15 mouse cellular contexts compared by ENCODE assay signal in genomic region chr16:32641440-32642219, GRCm38 (mm10). TPM values are rescaled to one million over a fixed set of nuclear protein-coding genes. Genes with fewer than 3 reads are reported as not detected.
A peak's percentile ranks its signal among the peaks of the same experiment; 100 is the strongest.
DNase-seq lines count a peak whose midpoint lies in the region; ATAC-seq and TF ChIP-seq lines count a peak whose summit lies in the region.
"Had no signal": no experiment of that assay in that cellular context is flagged by ENCODE, and none has a peak within 500 bp of the region (broad histone marks: within the 10 kb centered on the region; RNA-seq: fewer than 3 reads in every experiment).

No protein-coding gene starts in this region.

- TF ChIP-seq POLR2A in ES-Bruce4 (IDR thresholded peaks at IDR 0.05; ENCODE audit: insufficient read depth, low read length): no peak
- no peak for TF ChIP-seq POLR2A in embryonic fibroblast, embryonic 13.5 days (IDR thresholded peaks at IDR 0.05; ENCODE audit: low read depth, low read length)

- no peak for DNase-seq in hindbrain, embryonic 10.5 days (ENCODE audit: low spot score)
- DNase-seq in limb, embryonic 11.5 days (ENCODE audit: low spot score): peak; percentile 21
- DNase-seq in limb, embryonic 10.5 days (ENCODE audit: low spot score): no peak
- no peak for DNase-seq in layer of hippocampus, postnatal 14 days (ENCODE audit: low spot score in 2 of 2)
- DNase-seq: adrenal gland, postnatal 36 days; liver, embryonic 13.5 days; thymus, adult 18-20 months had no signal

- no peak for TF ChIP-seq CTCF in ES-Bruce4 (IDR thresholded peaks at IDR 0.05; ENCODE audit: low read depth, low read length)
- no peak for TF ChIP-seq CTCF in embryonic fibroblast, embryonic 13.5 days (IDR thresholded peaks at IDR 0.05; ENCODE audit: borderline replicate concordance, insufficient read depth, low read length)

- no peaks in the 10 kb centered on the region for H3K36me3 ChIP-seq in hindbrain, embryonic 10.5 days
- H3K36me3 ChIP-seq in hindbrain, embryonic 12.5 days: no peaks in the 10 kb centered on the region
- no peaks in the 10 kb centered on the region for H3K36me3 ChIP-seq in limb, embryonic 11.5 days (ENCODE audit: control insufficient read depth, insufficient read depth, low read length)
- no peaks in the 10 kb centered on the region for H3K36me3 ChIP-seq in limb, embryonic 10.5 days
- H3K36me3 ChIP-seq in ES-Bruce4 (ENCODE audit: control insufficient read depth, insufficient read depth, low read length, poor library complexity, severe bottlenecking): no peaks in the 10 kb centered on the region
- H3K36me3 ChIP-seq: heart, embryonic 15.5 days; liver, embryonic 13.5 days had no signal

- no peak overlapping the region for H3K9ac ChIP-seq in hindbrain, embryonic 12.5 days
- H3K9ac ChIP-seq in limb, embryonic 11.5 days (ENCODE audit: low read length): no peak overlapping the region
- H3K9ac ChIP-seq in ES-Bruce4 (ENCODE audit: low read depth, poor library complexity, severe bottlenecking): peak overlapping the region; percentile 49
- H3K9ac ChIP-seq: heart, embryonic 15.5 days; liver, embryonic 13.5 days had no signal

- no peak overlapping the region for H3K4me3 ChIP-seq in hindbrain, embryonic 10.5 days
- no peak overlapping the region for H3K4me3 ChIP-seq in hindbrain, embryonic 12.5 days
- no peak overlapping the region for H3K4me3 ChIP-seq in limb, embryonic 11.5 days (ENCODE audit: low read depth, low read length)
- H3K4me3 ChIP-seq in limb, embryonic 10.5 days: no peak overlapping the region
- H3K4me3 ChIP-seq in ES-Bruce4 (ENCODE audit: low read depth, low read length): peak overlapping the region; percentile 38
- no peak overlapping the region for H3K4me3 ChIP-seq in embryonic fibroblast, embryonic 13.5 days (ENCODE audit: insufficient read depth, low read length)
- H3K4me3 ChIP-seq: heart, embryonic 15.5 days; liver, embryonic 13.5 days; myocyte had no signal

- no peak overlapping the region for H3K4me2 ChIP-seq in hindbrain, embryonic 12.5 days (replicated peaks)
- no peak overlapping the region for H3K4me2 ChIP-seq in limb, embryonic 11.5 days (ENCODE audit: low read depth, severe bottlenecking)
- H3K4me2 ChIP-seq: heart, embryonic 15.5 days; liver, embryonic 13.5 days had no signal

- no peak for TF ChIP-seq EP300 in ES-Bruce4 (IDR thresholded peaks at IDR 0.05; ENCODE audit: insufficient read depth, low read depth, low read length)

- WGBS in hindbrain, embryonic 10.5 days: 73% methylated on average over 20 of the region's 20 CpGs
- WGBS in hindbrain, embryonic 12.5 days: 69% methylated on average over 19 of the region's 20 CpGs
- WGBS in limb, embryonic 11.5 days: 67% methylated on average over 20 of the region's 20 CpGs
- 74% methylated on average over 20 of the region's 20 CpGs for WGBS in limb, embryonic 10.5 days

- no peak for ATAC-seq in hindbrain, embryonic 12.5 days (ENCODE audit: low FRiP score)
- ATAC-seq in limb, embryonic 11.5 days (ENCODE audit: insufficient number of reproducible peaks, low FRiP score, low TSS enrichment, low read depth): no peak
- ATAC-seq: activated CD4-positive, CD25-positive, alpha-beta regulatory T cell, adult 4 months; lung, postnatal 0 days had no signal

- no peaks in the 10 kb centered on the region for H3K9me3 ChIP-seq in hindbrain, embryonic 10.5 days
- H3K9me3 ChIP-seq in hindbrain, embryonic 12.5 days (replicated peaks): no peaks in the 10 kb centered on the region
- H3K9me3 ChIP-seq in limb, embryonic 11.5 days (ENCODE audit: control insufficient read depth, low read length): no peaks in the 10 kb centered on the region
- no peaks in the 10 kb centered on the region for H3K9me3 ChIP-seq in limb, embryonic 10.5 days (replicated peaks)
- no peaks in the 10 kb centered on the region for H3K9me3 ChIP-seq in ES-Bruce4 (replicated peaks; ENCODE audit: control insufficient read depth, insufficient read depth, low read length, poor library complexity, severe bottlenecking)
- H3K9me3 ChIP-seq: heart, embryonic 15.5 days; liver, embryonic 13.5 days; megakaryocyte, embryonic 14.5 days had no signal

- H3K4me1 ChIP-seq in hindbrain, embryonic 10.5 days (replicated peaks): peaks cover 39% of the 10 kb centered on the region
- peaks cover 26% of the 10 kb centered on the region for H3K4me1 ChIP-seq in hindbrain, embryonic 12.5 days
- peaks cover 12% of the 10 kb centered on the region for H3K4me1 ChIP-seq in limb, embryonic 11.5 days (ENCODE audit: control insufficient read depth, insufficient read depth, low read length)
- peaks cover 33% of the 10 kb centered on the region for H3K4me1 ChIP-seq in limb, embryonic 10.5 days
- H3K4me1 ChIP-seq in ES-Bruce4 (ENCODE audit: control insufficient read depth, insufficient read depth, low read length): peaks cover 2% of the 10 kb centered on the region
- H3K4me1 ChIP-seq in embryonic fibroblast, embryonic 13.5 days (ENCODE audit: control insufficient read depth, insufficient read depth, low read length): peaks cover 21% of the 10 kb centered on the region

- peak overlapping the region; percentile 46; the same call in 1 of the 2 replicates for H3K27ac ChIP-seq in hindbrain, embryonic 10.5 days
- H3K27ac ChIP-seq in hindbrain, embryonic 12.5 days: no peak overlapping the region
- no peak overlapping the region for H3K27ac ChIP-seq in limb, embryonic 11.5 days (replicated peaks; ENCODE audit: low read depth, low read length)
- H3K27ac ChIP-seq in limb, embryonic 10.5 days: no peak overlapping the region
- H3K27ac ChIP-seq in ES-Bruce4 (ENCODE audit: insufficient read depth, low read length): no peak overlapping the region
- peak overlapping the region; percentile 46 for H3K27ac ChIP-seq in embryonic fibroblast, embryonic 13.5 days (ENCODE audit: insufficient read depth, low read length)
- H3K27ac ChIP-seq: heart, embryonic 15.5 days; liver, embryonic 13.5 days had no signal

- no peaks in the 10 kb centered on the region for H3K27me3 ChIP-seq in hindbrain, embryonic 10.5 days (ENCODE audit: insufficient read depth, poor library complexity, severe bottlenecking)
- 0 out of 2 replicates have a peak, but pooled peaks cover 2% of the 10 kb centered on the region for H3K27me3 ChIP-seq in hindbrain, embryonic 12.5 days
- H3K27me3 ChIP-seq in limb, embryonic 11.5 days (ENCODE audit: control insufficient read depth, insufficient read depth, low read length): no peaks in the 10 kb centered on the region
- no peaks in the 10 kb centered on the region for H3K27me3 ChIP-seq in limb, embryonic 10.5 days (ENCODE audit: low read depth, poor library complexity, severe bottlenecking)
- H3K27me3 ChIP-seq in ES-Bruce4 (ENCODE audit: control insufficient read depth, insufficient read depth, low read length, poor library complexity, severe bottlenecking): no peaks in the 10 kb centered on the region
- H3K27me3 ChIP-seq: heart, embryonic 15.5 days had no signal

RNA-seq across cellular contexts. Expression of gene Tnk2, which starts 2.0 kb away (rescaled TPM):
- polyA plus RNA-seq in hindbrain, embryonic 10.5 days (2016; fragmentation: Nextera tagmentation; extraction: Ambion mirVana): 7.8 and 8.4 TPM in 2 replicates
- 15.6 and 17.2 TPM in 2 replicates for polyA plus RNA-seq in hindbrain, embryonic 12.5 days (2016; fragmentation: Nextera tagmentation; extraction: Ambion mirVana)
- polyA plus RNA-seq in limb, embryonic 11.5 days (2014; fragmentation: Nextera tagmentation; extraction: Ambion mirVana): 8.9 and 9.2 TPM in 2 replicates
- 11.2 and 12.0 TPM in 2 replicates for polyA plus RNA-seq in limb, embryonic 10.5 days (2016; fragmentation: Nextera tagmentation; extraction: Ambion mirVana)
- polyA plus RNA-seq in ES-Bruce4 (2011; ENCODE audit: insufficient read depth, insufficient read length, low read depth, missing spikeins): 37.6 and 42.4 TPM in 2 replicates
- 92.4 and 144 TPM in 2 replicates for polyA plus RNA-seq in embryonic fibroblast, embryonic 13.5 days (2011; ENCODE audit: insufficient read length, low read depth, missing spikeins)
- total RNA-seq in layer of hippocampus, postnatal 14 days (2021): 100 to 1,000 TPM; 120 to 124 TPM

RNA-seq across cellular contexts. Expression of gene Tfrc, which starts 32.9 kb away (rescaled TPM):
- polyA plus RNA-seq in hindbrain, embryonic 10.5 days (2016; fragmentation: Nextera tagmentation; extraction: Ambion mirVana): 42.5 and 69.9 TPM in 2 replicates
- 44.4 and 55.4 TPM in 2 replicates for polyA plus RNA-seq in hindbrain, embryonic 12.5 days (2016; fragmentation: Nextera tagmentation; extraction: Ambion mirVana)
- polyA plus RNA-seq in limb, embryonic 11.5 days (2014; fragmentation: Nextera tagmentation; extraction: Ambion mirVana): 52.5 and 53.7 TPM in 2 replicates
- 55.9 and 56.9 TPM in 2 replicates for polyA plus RNA-seq in limb, embryonic 10.5 days (2016; fragmentation: Nextera tagmentation; extraction: Ambion mirVana)
- polyA plus RNA-seq in ES-Bruce4 (2011; ENCODE audit: insufficient read depth, insufficient read length, low read depth, missing spikeins): 118 and 141 TPM in 2 replicates
- 38.0 and 44.5 TPM in 2 replicates for polyA plus RNA-seq in embryonic fibroblast, embryonic 13.5 days (2011; ENCODE audit: insufficient read length, low read depth, missing spikeins)
- 100 to 1,000 TPM in 1 of 2 experiments, 10 to 100 TPM in 1; 83.5 to 111 TPM for total RNA-seq in layer of hippocampus, postnatal 14 days (2021)

Comparison
In these comparisons a context has a peak if more than half of its experiments do, and no peak if none do; other contexts are left out.
1. H3K27ac ChIP-seq: peak in hindbrain, embryonic 10.5 days (single experiment) and embryonic fibroblast, embryonic 13.5 days (single experiment); none in hindbrain, embryonic 12.5 days (single experiment), limb, embryonic 11.5 days (single experiment), limb, embryonic 10.5 days (single experiment) and ES-Bruce4 (single experiment).